Mouse (Mus musculus): ENCODE data around the gene Slc6a21. TPM values are rescaled to one million over a fixed set of nuclear protein-coding genes. Genes with fewer than 3 reads are reported as not detected.

Gene Slc6a21
- total and polyA plus RNA-seq, 3 experiments, result not detected

DNA sequence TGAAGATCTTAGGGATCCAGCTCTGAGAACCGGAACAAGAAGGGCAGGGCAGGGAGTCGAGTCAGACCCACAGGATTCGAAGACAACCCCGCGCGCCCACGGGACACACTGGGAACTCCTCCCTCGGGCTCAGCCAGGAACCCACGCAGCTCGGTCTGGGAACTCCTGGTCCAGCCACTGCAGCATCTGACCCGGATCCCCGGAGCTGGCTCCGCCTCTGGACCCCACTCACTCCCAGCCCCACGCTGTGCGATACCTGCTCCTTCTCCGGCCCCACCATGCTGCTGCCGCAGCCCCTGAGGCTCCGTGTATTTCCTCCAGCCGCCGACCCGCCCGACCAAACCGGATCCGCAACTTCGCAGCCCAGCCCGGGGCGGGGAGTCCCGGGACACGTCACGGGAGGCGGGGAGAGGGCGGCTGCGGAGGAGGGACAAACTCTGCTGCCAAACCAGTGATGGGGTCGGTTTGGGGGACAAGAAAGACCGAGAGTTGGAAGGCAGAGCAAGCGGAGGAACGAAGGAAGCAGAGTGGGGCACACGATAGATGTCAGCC lies 56.2 kb downstream of the Slc6a21 start, which contains the start of gene Trpm4:
TSS of gene Trpm4 (minus strand) at position 350 of the 552 bp plus-strand sequence.
- peak; percentile 55 for DNase-seq (ENCODE audit: extremely low read depth)
- Histone ChIP-seq H3K9me3 (replicated peaks; ENCODE audit: low read length) (peaks cover 5% of the 10 kb centered on the region), H3K79me2 (replicated peaks; ENCODE audit: control insufficient read depth, extremely low read depth, insufficient read depth, poor library complexity, severe bottlenecking) (no peaks in the 10 kb centered on the region), H3K4me2 (ENCODE audit: insufficient read depth, low read depth, poor library complexity, severe bottlenecking) (peak within 1 kb of the TSS; percentile 79), H3K4me1 (ENCODE audit: control insufficient read depth in 1 of 2, insufficient read depth in 2 of 2) (peaks cover 33 to 40% of the 10 kb centered on the region in 2 experiments), H3K27me3 (replicated peaks) (peaks cover 73% of the 10 kb centered on the region), H3K4me3 (replicated peaks in 1 of 3; ENCODE audit: low read depth in 2 of 3, low read length in 2 of 3, poor library complexity in 1 of 3) (peak within 1 kb of the TSS; percentile 57 to 62 (median 58)), H3K9ac (ENCODE audit: insufficient read depth, low read depth) (peak within 1 kb of the TSS; percentile 50), H3K27ac (ENCODE audit: insufficient read depth, low read depth) (no peak within 1 kb of the TSS), H3K36me3 (replicated peaks in 1 of 2; ENCODE audit: control insufficient read depth in 1 of 2, insufficient read depth in 1 of 2, low read length in 1 of 2) (no peaks in the 10 kb centered on the region)
- TF ChIP-seq MXI1 (IDR thresholded peaks at IDR 0.05; ENCODE audit: low read depth, low read length) (peak; percentile 68), ELF1 (IDR thresholded peaks at IDR 0.05; ENCODE audit: low read depth, low read length) (peak; percentile 36; the same call in 1 of the 2 replicates), TCF12 (IDR thresholded peaks at IDR 0.05; ENCODE audit: low read depth, low read length) (0 out of 2 replicates have a peak, but pooled peaks have one; percentile 27), MAZ (IDR thresholded peaks at IDR 0.05; ENCODE audit: low read depth, low read length) (0 out of 2 replicates have a peak, but pooled peaks have one; percentile 48), USF1 (IDR thresholded peaks at IDR 0.05; ENCODE audit: low read depth, low read length) (no peak), ZC3H11A (IDR thresholded peaks at IDR 0.05; ENCODE audit: low read depth, low read length) (no peak), NELFE (IDR thresholded peaks at IDR 0.05; ENCODE audit: low read depth, low read length) (peak; percentile 52), POLR2A (IDR thresholded peaks at IDR 0.05; ENCODE audit: low read depth, low read length) (peak; percentile 64), ZMIZ1 (IDR thresholded peaks at IDR 0.05; ENCODE audit: low read depth, low read length) (peak; percentile 62)
- in situ Hi-C loops (cut with MboI; ENCODE audit: low pct_ligation_motif_present, low pct_unique_long_range_greater_than_20kb, low sequenced_read_pairs) (no loop called here), dilution Hi-C loops (cut with MboI; ENCODE audit: extremely low pct_ligation_motif_present, extremely low pct_unique_long_range_greater_than_20kb, low sequenced_read_pairs) (no loop called here)

DNA sequence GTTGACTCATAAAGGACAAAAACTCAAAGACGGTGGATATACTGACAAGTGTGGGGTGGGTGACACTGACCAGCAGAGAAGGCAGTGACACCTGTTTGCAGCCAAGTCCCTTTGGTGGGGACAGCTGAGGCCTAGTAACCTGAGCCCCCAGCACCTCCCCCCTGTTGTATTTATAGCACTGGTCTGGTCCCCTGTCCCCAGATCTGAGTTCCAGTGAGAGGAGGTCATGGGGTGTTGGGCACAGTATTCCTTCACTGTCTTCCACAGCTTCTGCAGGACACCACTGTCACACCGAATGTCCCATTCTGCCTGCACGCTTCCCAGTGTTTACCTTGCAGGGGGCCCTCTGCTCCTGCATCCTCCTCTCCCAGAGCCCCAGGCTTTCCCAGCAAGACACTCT lies 57.3 kb downstream of the Slc6a21 start:
- Histone ChIP-seq H3K9me3 (replicated peaks; ENCODE audit: low read length) (peaks cover 5% of the 10 kb centered on the region), H3K27me3 (replicated peaks) (peaks cover 76% of the 10 kb centered on the region), H3K36me3 (replicated peaks in 1 of 2; ENCODE audit: control insufficient read depth in 1 of 2, insufficient read depth in 1 of 2, low read length in 1 of 2) (no peaks in the 10 kb centered on the region), H3K4me2 (ENCODE audit: insufficient read depth, low read depth, poor library complexity, severe bottlenecking) (no peak overlapping the region), H3K4me1 (ENCODE audit: control insufficient read depth in 1 of 2, insufficient read depth in 2 of 2) (peaks cover 36 to 50% of the 10 kb centered on the region in 2 experiments), H3K4me3 (replicated peaks in 1 of 3; ENCODE audit: low read depth in 2 of 3, low read length in 2 of 3, poor library complexity in 1 of 3) (no peak overlapping the region), H3K9ac (ENCODE audit: insufficient read depth, low read depth) (no peak overlapping the region), H3K79me2 (replicated peaks; ENCODE audit: control insufficient read depth, extremely low read depth, insufficient read depth, poor library complexity, severe bottlenecking) (no peaks in the 10 kb centered on the region), H3K27ac (ENCODE audit: insufficient read depth, low read depth) (no peak overlapping the region)
- in situ Hi-C loops (cut with MboI; ENCODE audit: low pct_ligation_motif_present, low pct_unique_long_range_greater_than_20kb, low sequenced_read_pairs), result no loop called here
- no peak for DNase-seq (ENCODE audit: extremely low read depth)
- TF ChIP-seq MAFK (IDR thresholded peaks at IDR 0.05; ENCODE audit: insufficient replicate concordance, low read length) (no peak), SIN3A (IDR thresholded peaks at IDR 0.05; ENCODE audit: low read length) (no peak), CTCF (conservative IDR thresholded peaks at IDR 0.05 in 1 of 2, IDR thresholded peaks at IDR 0.05 in 1 of 2; ENCODE audit: low read depth in 2 of 2, low read length in 2 of 2) (no peak), MEF2A (IDR thresholded peaks at IDR 0.05; ENCODE audit: borderline replicate concordance, low read depth, low read length) (no peak), ZKSCAN1 (IDR thresholded peaks at IDR 0.05; ENCODE audit: borderline replicate concordance, low read depth, low read length) (no peak), IRF4 (IDR thresholded peaks at IDR 0.05; ENCODE audit: low read depth, low read length) (no peak), PAX5 (IDR thresholded peaks at IDR 0.05; ENCODE audit: low read length) (no peak), RAD21 (IDR thresholded peaks at IDR 0.05; ENCODE audit: low read depth, low read length) (no peak), MAZ (IDR thresholded peaks at IDR 0.05; ENCODE audit: low read depth, low read length) (no peak), POLR2AphosphoS2 (IDR thresholded peaks at IDR 0.05; ENCODE audit: low read depth, low read length) (no peak), POLR2A (IDR thresholded peaks at IDR 0.05; ENCODE audit: low read depth, low read length) (no peak), CHD1 (IDR thresholded peaks at IDR 0.05; ENCODE audit: low read depth, low read length) (no peak), E2F4 (IDR thresholded peaks at IDR 0.05; ENCODE audit: insufficient replicate concordance, low read depth, low read length) (no peak), GABPA (IDR thresholded peaks at IDR 0.05; ENCODE audit: insufficient replicate concordance, low read depth, low read length) (no peak), MAX (IDR thresholded peaks at IDR 0.05; ENCODE audit: low read length) (no peak), ELF1 (IDR thresholded peaks at IDR 0.05; ENCODE audit: low read depth, low read length) (no peak)
- dilution Hi-C loops (cut with MboI; ENCODE audit: extremely low pct_ligation_motif_present, extremely low pct_unique_long_range_greater_than_20kb, low sequenced_read_pairs), result no loop called here
